ENCODE assay signal across 17 mouse cellular contexts in genomic region chr8:70949847-70950246, GRCm38 (mm10). TPM values are rescaled to one million over a fixed set of nuclear protein-coding genes. Genes with fewer than 3 reads are reported as not detected.
DNase-seq lines count a peak whose midpoint lies in the region; ATAC-seq and TF ChIP-seq lines count a peak whose summit lies in the region.
"Had no signal": no experiment of that assay in that cellular context is flagged by ENCODE, and none has a peak within 500 bp of the region (broad histone marks: within the 10 kb centered on the region; RNA-seq: fewer than 3 reads in every experiment).

No protein-coding gene starts in this region.

- intact Hi-C loops in left cerebral cortex, postnatal 10 days (cut with DNase I), result no loop called here

- H3K4me1 ChIP-seq in intestine, postnatal 0 days (replicated peaks; ENCODE audit: control insufficient read depth, insufficient read depth, low read length), result no peaks in the 10 kb centered on the region
- no peaks in the 10 kb centered on the region for H3K4me1 ChIP-seq in intestine, embryonic 15.5 days (replicated peaks)
- H3K4me1 ChIP-seq in lung, postnatal 0 days (ENCODE audit: insufficient read depth, low read depth, low read length), result no peaks in the 10 kb centered on the region
- H3K4me1 ChIP-seq in E14TG2a.4 (replicated peaks; ENCODE audit: low read depth, low read length), result no peaks in the 10 kb centered on the region
- H3K4me1 ChIP-seq: forebrain, embryonic 15.5 days; heart, embryonic 10.5 days; lung, embryonic 15.5 days; neural tube, embryonic 13.5 days had no signal

- no peaks in the 10 kb centered on the region for H3K36me3 ChIP-seq in intestine, postnatal 0 days (ENCODE audit: control insufficient read depth, insufficient read depth)
- no peaks in the 10 kb centered on the region for H3K36me3 ChIP-seq in intestine, embryonic 15.5 days
- H3K36me3 ChIP-seq in lung, postnatal 0 days (ENCODE audit: insufficient read depth, low read length), result no peaks in the 10 kb centered on the region
- no peaks in the 10 kb centered on the region for H3K36me3 ChIP-seq in E14TG2a.4 (ENCODE audit: insufficient read depth, low read length)
- H3K36me3 ChIP-seq: forebrain, embryonic 15.5 days; heart, embryonic 10.5 days; lung, embryonic 15.5 days; neural tube, embryonic 13.5 days had no signal

- TF ChIP-seq CTCF in intestine, postnatal 0 days (IDR thresholded peaks at IDR 0.05; ENCODE audit: low read depth), result peak; percentile 42
- TF ChIP-seq CTCF in lung, postnatal 0 days (IDR thresholded peaks at IDR 0.05), result peak; percentile 18; the same call in 1 of the 2 replicates
- 0 out of 2 replicates have a peak, but pooled peaks have one; percentile 7 for TF ChIP-seq CTCF in E14TG2a.4 (conservative IDR thresholded peaks at IDR 0.05; ENCODE audit: low read length)

- H3K27ac ChIP-seq in intestine, postnatal 0 days (ENCODE audit: low read depth, low read length), result no peak overlapping the region
- no peak overlapping the region for H3K27ac ChIP-seq in intestine, embryonic 15.5 days
- no peak overlapping the region for H3K27ac ChIP-seq in lung, postnatal 0 days (ENCODE audit: low read length)
- H3K27ac ChIP-seq: forebrain, embryonic 15.5 days; heart, embryonic 10.5 days; lung, embryonic 15.5 days; neural tube, embryonic 13.5 days had no signal

- H3K9me3 ChIP-seq in intestine, postnatal 0 days (ENCODE audit: control insufficient read depth), result no peaks in the 10 kb centered on the region
- H3K9me3 ChIP-seq in intestine, embryonic 15.5 days, result no peaks in the 10 kb centered on the region
- no peaks in the 10 kb centered on the region for H3K9me3 ChIP-seq in lung, postnatal 0 days (ENCODE audit: low read length)
- no peaks in the 10 kb centered on the region for H3K9me3 ChIP-seq in E14TG2a.4 (ENCODE audit: low read length)
- H3K9me3 ChIP-seq: forebrain, embryonic 15.5 days; heart, embryonic 10.5 days; lung, embryonic 15.5 days; neural tube, embryonic 13.5 days had no signal

- no peak for DNase-seq in lung, postnatal 0 days (ENCODE audit: low spot score)
- no peak for DNase-seq in lung, postnatal 10 days
- peak; percentile 11 for DNase-seq in c-Kit-positive CD71-positive TER-119-negative erythroid progenitor cells, embryonic 14.5 days (ENCODE audit: low read depth)
- no peak for DNase-seq in left cerebral cortex, postnatal 10 days (ENCODE audit: extremely low spot score in 1 of 2, low spot score in 2 of 2)
- no peak for DNase-seq in urinary bladder, postnatal 14 days (ENCODE audit: low spot score)
- DNase-seq: adrenal gland, postnatal 10 days; cerebellum, adult 9-11 months; heart, postnatal 36 days had no signal

- no peaks in the 10 kb centered on the region for H3K27me3 ChIP-seq in intestine, postnatal 0 days (replicated peaks; ENCODE audit: control insufficient read depth, insufficient read depth, low read length)
- H3K27me3 ChIP-seq in intestine, embryonic 15.5 days (replicated peaks), result no peaks in the 10 kb centered on the region
- no peaks in the 10 kb centered on the region for H3K27me3 ChIP-seq in lung, postnatal 0 days (replicated peaks; ENCODE audit: insufficient read depth, low read length)
- no peaks in the 10 kb centered on the region for H3K27me3 ChIP-seq in E14TG2a.4 (ENCODE audit: insufficient read depth, low read length)
- H3K27me3 ChIP-seq: forebrain, embryonic 15.5 days; lung, embryonic 15.5 days; neural tube, embryonic 13.5 days had no signal

- no peak overlapping the region for H3K9ac ChIP-seq in intestine, postnatal 0 days (ENCODE audit: low read depth, low read length)
- no peak overlapping the region for H3K9ac ChIP-seq in intestine, embryonic 15.5 days
- H3K9ac ChIP-seq in lung, postnatal 0 days (replicated peaks; ENCODE audit: low read depth), result no peak overlapping the region
- H3K9ac ChIP-seq: forebrain, embryonic 15.5 days; lung, embryonic 15.5 days; neural tube, embryonic 13.5 days had no signal

- no peak overlapping the region for H3K4me2 ChIP-seq in intestine, postnatal 0 days (replicated peaks; ENCODE audit: low read depth)
- no peak overlapping the region for H3K4me2 ChIP-seq in intestine, embryonic 15.5 days (replicated peaks)
- no peak overlapping the region for H3K4me2 ChIP-seq in lung, postnatal 0 days (replicated peaks; ENCODE audit: low read depth, low read length)
- H3K4me2 ChIP-seq: forebrain, embryonic 15.5 days; lung, embryonic 15.5 days; neural tube, embryonic 13.5 days had no signal

- no peak for TF ChIP-seq EP300 in lung, postnatal 0 days (IDR thresholded peaks at IDR 0.05)

- no peak for ATAC-seq in intestine, postnatal 0 days
- ATAC-seq in intestine, embryonic 15.5 days, result no peak
- no peak for ATAC-seq in lung, postnatal 0 days
- ATAC-seq: forebrain, embryonic 15.5 days; hindbrain, embryonic 16.5 days had no signal

- H3K4me3 ChIP-seq in intestine, postnatal 0 days (ENCODE audit: low read depth, low read length), result no peak overlapping the region
- H3K4me3 ChIP-seq in intestine, embryonic 15.5 days (replicated peaks), result no peak overlapping the region
- no peak overlapping the region for H3K4me3 ChIP-seq in lung, postnatal 0 days (ENCODE audit: low read depth, low read length)
- H3K4me3 ChIP-seq in E14TG2a.4 (replicated peaks; ENCODE audit: low read length), result no peak overlapping the region
- H3K4me3 ChIP-seq: forebrain, embryonic 15.5 days; heart, embryonic 10.5 days; lung, embryonic 15.5 days; neural tube, embryonic 13.5 days had no signal

- 58% methylated on average over 1 of the region's 1 CpGs for WGBS in intestine, postnatal 0 days
- WGBS in intestine, embryonic 15.5 days, result 66% methylated on average over 1 of the region's 1 CpGs
- 50% methylated on average over 1 of the region's 1 CpGs for WGBS in lung, postnatal 0 days

RNA-seq across cellular contexts. Expression of gene Map1s, which starts 44.1 kb away (rescaled TPM):
- 13.8 and 14.7 TPM in 2 replicates for polyA plus RNA-seq in intestine, postnatal 0 days (2015; fragmentation: Nextera tagmentation; extraction: Ambion mirVana)
- polyA plus RNA-seq in intestine, embryonic 15.5 days (2015; fragmentation: Nextera tagmentation; extraction: Ambion mirVana), result 36.7 and 38.6 TPM in 2 replicates
- 22.7 and 25.5 TPM in 2 replicates for polyA plus RNA-seq in lung, postnatal 0 days (2015; fragmentation: Nextera tagmentation; extraction: Ambion mirVana)
- 10 to 100 TPM; 76.5 to 79.8 TPM for total RNA-seq in left cerebral cortex, postnatal 10 days (2021)

RNA-seq across cellular contexts. Expression of gene Rpl18a, which starts 52.6 kb away (rescaled TPM):
- 2,933 and 2,947 TPM in 2 replicates for polyA plus RNA-seq in intestine, postnatal 0 days (2015; fragmentation: Nextera tagmentation; extraction: Ambion mirVana)
- polyA plus RNA-seq in intestine, embryonic 15.5 days (2015; fragmentation: Nextera tagmentation; extraction: Ambion mirVana), result 4,170 and 4,400 TPM in 2 replicates
- 3,759 and 4,424 TPM in 2 replicates for polyA plus RNA-seq in lung, postnatal 0 days (2015; fragmentation: Nextera tagmentation; extraction: Ambion mirVana)
- 100 to 1,000 TPM; 690 to 725 TPM for total RNA-seq in left cerebral cortex, postnatal 10 days (2021)

RNA-seq across cellular contexts. Expression of gene Slc5a5, which starts 57.3 kb away (rescaled TPM):
- polyA plus RNA-seq in intestine, postnatal 0 days (2015; fragmentation: Nextera tagmentation; extraction: Ambion mirVana), result 0.20 and 0.52 TPM in 2 replicates
- polyA plus RNA-seq in intestine, embryonic 15.5 days (2015; fragmentation: Nextera tagmentation; extraction: Ambion mirVana), result 0.34 and 0.40 TPM in 2 replicates
- 0.12 and 0.13 TPM in 2 replicates for polyA plus RNA-seq in lung, postnatal 0 days (2015; fragmentation: Nextera tagmentation; extraction: Ambion mirVana)
- total RNA-seq in left cerebral cortex, postnatal 10 days (2021), result 1 to 10 TPM; 7.2 to 7.3 TPM
- total RNA-seq: heart, postnatal 36 days; monocyte, adult 5-6 weeks had no signal
